Mouse (Mus musculus) ovary, adult 18-20 months (tissue): Measurements from ENCODE around the gene Olfr967.
"Not testable (repeated sequence)": the region's sequence is repeated elsewhere in the genome, so short reads cannot be mapped to it uniquely, and the experiment has no call there.

Source experiments
- DNase-seq: peaks from one replicate; pipeline ENCODE4 v3.0.0; 2022; ENCODE audit warnings: low spot score, mixed read lengths

Olfr967 gene

GRCm38 (mm10) chr9:39745949-39746348, at the start of gene Olfr967:
Olfr967 (plus strand) TSS chr9:39746249.
- no peak for DNase-seq

GRCm38 (mm10) chr9:39701123-39701522, 44.9 kb upstream of the Olfr967 start:
- not testable (repeated sequence) for DNase-seq

- DNase-seq = no peak
Observed at GRCm38 (mm10) chr9:39707017-39707416, 39.0 kb upstream of the Olfr967 start, which contains the start of gene Olfr149. Olfr149 (minus strand) TSS chr9:39707117.

GRCm38 (mm10) chr9:39708958-39709357, 37.1 kb upstream of the Olfr967 start:
- no peak for DNase-seq

GRCm38 (mm10) chr9:39711053-39711452, 35.0 kb upstream of the Olfr967 start, which contains the start of gene Olfr965:
Olfr965 (plus strand) TSS chr9:39711353.
- DNase-seq = no peak

- no peak for DNase-seq
Observed at GRCm38 (mm10) chr9:39730678-39731077, 15.4 kb upstream of the Olfr967 start, which contains the start of gene Olfr150. Olfr150 (plus strand) TSS chr9:39730978.

GRCm38 (mm10) chr9:39740741-39741140, 5.3 kb upstream of the Olfr967 start:
- no peak for DNase-seq

GRCm38 (mm10) chr9:39746428-39746827, 379 bp downstream of the Olfr967 start:
- DNase-seq = no peak

GRCm38 (mm10) chr9:39783153-39783552, 37.1 kb downstream of the Olfr967 start, which contains the start of gene Olfr968:
Olfr968 (minus strand) TSS chr9:39783253.
- no peak for DNase-seq

- DNase-seq = no peak
Observed at GRCm38 (mm10) chr9:39790558-39790957, 44.5 kb downstream of the Olfr967 start, which contains the start of gene Olfr969. Olfr969 (plus strand) TSS chr9:39790945.
